In the genomic region with DNA sequence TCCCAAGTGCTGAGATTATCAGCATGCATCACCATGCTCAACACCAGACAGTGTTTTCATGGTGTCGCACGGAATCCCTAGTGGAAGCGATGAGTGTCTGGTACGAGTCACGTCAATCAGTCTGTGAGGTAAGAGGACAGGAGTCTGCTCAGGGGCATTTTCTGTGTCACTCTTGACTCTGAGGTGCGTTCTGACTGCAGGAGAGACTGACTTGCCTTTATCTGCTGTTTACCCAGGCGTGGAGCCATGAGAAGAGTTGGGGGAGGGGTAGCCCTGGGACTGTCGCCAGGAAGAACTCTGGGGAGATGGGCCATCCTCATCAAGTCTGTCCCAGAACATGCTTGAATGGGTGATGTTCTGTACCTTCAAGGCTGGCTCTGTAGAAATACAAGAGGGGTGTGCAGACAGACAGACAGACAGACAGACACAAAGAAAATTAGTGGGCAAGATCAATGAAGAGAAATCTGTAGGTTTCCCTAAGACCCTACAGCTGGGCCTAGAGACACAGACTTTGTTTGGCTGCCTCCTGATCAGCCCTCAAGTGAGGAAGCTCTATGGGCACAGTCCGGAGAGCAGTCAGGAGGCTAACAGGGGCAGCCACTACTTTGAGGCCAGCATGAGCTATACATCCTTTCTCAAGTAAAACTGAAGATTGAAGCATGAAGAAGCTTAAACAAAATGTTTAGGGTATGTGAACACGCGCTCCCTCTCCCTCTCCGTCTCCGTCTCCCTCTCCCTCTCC, we compare ENCODE assay signal across 11 mouse cellular contexts.
DNase-seq lines count a peak whose midpoint lies in the region; ATAC-seq and TF ChIP-seq lines count a peak whose summit lies in the region.
"Had no signal": no experiment of that assay in that cellular context is flagged by ENCODE, and none has a peak within 500 bp of the region (broad histone marks: within the 10 kb centered on the region; RNA-seq: fewer than 3 reads in every experiment).

No protein-coding gene starts in this region.

- H3K9me3 ChIP-seq in forebrain, embryonic 10.5 days: no peaks in the 10 kb centered on the region
- H3K9me3 ChIP-seq in forebrain, postnatal 0 days (ENCODE audit: low read length): no peaks in the 10 kb centered on the region
- no peaks in the 10 kb centered on the region for H3K9me3 ChIP-seq in limb, embryonic 10.5 days (replicated peaks)
- H3K9me3 ChIP-seq: lung, embryonic 15.5 days had no signal

- TF ChIP-seq CTCF in forebrain, postnatal 0 days (IDR thresholded peaks at IDR 0.05; ENCODE audit: low read depth): no peak

- no peaks in the 10 kb centered on the region for H3K27me3 ChIP-seq in forebrain, embryonic 10.5 days (ENCODE audit: poor library complexity, severe bottlenecking)
- H3K27me3 ChIP-seq in forebrain, postnatal 0 days (ENCODE audit: insufficient read depth, low read length): no peaks in the 10 kb centered on the region
- H3K27me3 ChIP-seq in limb, embryonic 10.5 days (ENCODE audit: low read depth, poor library complexity, severe bottlenecking): no peaks in the 10 kb centered on the region
- H3K27me3 ChIP-seq: lung, embryonic 15.5 days had no signal

- peaks cover 24% of the 10 kb centered on the region for H3K4me1 ChIP-seq in forebrain, embryonic 10.5 days
- no peaks in the 10 kb centered on the region for H3K4me1 ChIP-seq in forebrain, postnatal 0 days (ENCODE audit: insufficient read depth)
- no peaks in the 10 kb centered on the region for H3K4me1 ChIP-seq in limb, embryonic 10.5 days

- H3K9ac ChIP-seq in forebrain, postnatal 0 days: no peak overlapping the region
- H3K9ac ChIP-seq: lung, embryonic 15.5 days had no signal

- WGBS in forebrain, embryonic 10.5 days: 66% methylated on average over 13 of the region's 13 CpGs
- WGBS in forebrain, postnatal 0 days: 52% methylated on average over 13 of the region's 13 CpGs
- 77% methylated on average over 13 of the region's 13 CpGs for WGBS in limb, embryonic 10.5 days

- H3K4me2 ChIP-seq in forebrain, postnatal 0 days (ENCODE audit: low read depth): no peak overlapping the region
- H3K4me2 ChIP-seq: lung, embryonic 15.5 days had no signal

- peak overlapping the region; percentile 8 for H3K27ac ChIP-seq in forebrain, embryonic 10.5 days
- H3K27ac ChIP-seq in forebrain, postnatal 0 days (ENCODE audit: low read depth, low read length): no peak overlapping the region; the same call in 1 of the 2 replicates
- peak overlapping the region; percentile 14; the same call in 1 of the 2 replicates for H3K27ac ChIP-seq in limb, embryonic 10.5 days
- H3K27ac ChIP-seq: lung, embryonic 15.5 days had no signal

- DNase-seq in forebrain, embryonic 10.5 days (ENCODE audit: extremely low spot score, low spot score): no peak
- no peak for DNase-seq in forebrain, postnatal 0 days
- DNase-seq in ovary, adult 18-20 months (ENCODE audit: low spot score): peak; percentile 13
- DNase-seq in ovary, postnatal 10 days (ENCODE audit: low spot score): no peak
- DNase-seq in limb, embryonic 10.5 days (ENCODE audit: low spot score): no peak
- DNase-seq in retina, postnatal 1 day: peak; percentile 48
- no peak for DNase-seq in right cerebral cortex, postnatal 4 days
- DNase-seq: B cell, adult 2 months; gastrocnemius, postnatal 14 days had no signal

- H3K36me3 ChIP-seq in forebrain, embryonic 10.5 days (replicated peaks): peaks cover 4% of the 10 kb centered on the region
- H3K36me3 ChIP-seq in forebrain, postnatal 0 days (ENCODE audit: insufficient read depth): no peaks in the 10 kb centered on the region; the same call in 1 of the 2 replicates
- peaks cover 7% of the 10 kb centered on the region for H3K36me3 ChIP-seq in limb, embryonic 10.5 days
- H3K36me3 ChIP-seq: lung, embryonic 15.5 days had no signal

- no peak overlapping the region for H3K4me3 ChIP-seq in forebrain, embryonic 10.5 days
- no peak overlapping the region for H3K4me3 ChIP-seq in forebrain, postnatal 0 days (ENCODE audit: low read depth, low read length)
- H3K4me3 ChIP-seq in limb, embryonic 10.5 days: no peak overlapping the region
- H3K4me3 ChIP-seq: lung, embryonic 15.5 days had no signal

- ATAC-seq in forebrain, postnatal 0 days: no peak
- no peak for ATAC-seq in inflammation-experienced regulatory T-cells, adult 6 months

Comparison
In these comparisons a context has a peak if more than half of its experiments do, and no peak if none do; other contexts are left out.
1. DNase-seq: peak in ovary, adult 18-20 months (single experiment) and retina, postnatal 1 day (single experiment); none in forebrain, embryonic 10.5 days (single experiment), forebrain, postnatal 0 days (single experiment), ovary, postnatal 10 days (single experiment), limb, embryonic 10.5 days (single experiment) and right cerebral cortex, postnatal 4 days (single experiment).